8 mouse cellular contexts compared by ENCODE assay signal in the genomic region with DNA sequence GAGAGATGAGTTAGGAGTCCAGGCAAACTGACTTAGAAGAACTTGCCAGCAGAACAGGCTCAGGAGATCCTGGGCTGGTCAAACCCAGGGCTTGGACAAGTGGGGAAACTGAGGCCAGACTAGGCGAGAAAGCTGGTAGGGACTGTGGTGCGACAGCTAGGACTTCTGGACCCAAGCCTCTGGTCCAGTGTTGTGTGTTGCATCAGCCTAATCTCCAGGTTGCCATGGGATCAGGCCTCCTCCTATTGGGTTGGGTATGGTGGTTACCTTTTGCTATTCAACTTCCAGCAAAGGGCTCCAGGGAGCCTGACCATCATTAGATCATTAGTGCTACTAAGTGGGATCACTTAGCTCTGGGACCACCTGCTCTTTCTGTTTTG. TPM values are rescaled to one million over a fixed set of nuclear protein-coding genes. Genes with fewer than 3 reads are reported as not detected.
A peak's percentile ranks its signal among the peaks of the same experiment; 100 is the strongest.
DNase-seq lines count a peak whose midpoint lies in the region; ATAC-seq and TF ChIP-seq lines count a peak whose summit lies in the region.

No protein-coding gene starts in this region.

- no peak for TF ChIP-seq CTCF in G1E (IDR thresholded peaks at IDR 0.05; ENCODE audit: low read depth, low read length)
- TF ChIP-seq CTCF in thymus, adult 2 months (IDR thresholded peaks at IDR 0.05; ENCODE audit: borderline replicate concordance, control insufficient read depth, extremely low read depth, insufficient read depth, low read length, poor library complexity), result no peak

- no peaks in the 10 kb centered on the region for H3K9me3 ChIP-seq in heart, embryonic 12.5 days (replicated peaks)
- no peaks in the 10 kb centered on the region for H3K9me3 ChIP-seq in G1E (replicated peaks)
- no peaks in the 10 kb centered on the region for H3K9me3 ChIP-seq in forebrain, embryonic 14.5 days (replicated peaks; ENCODE audit: control insufficient read depth, low read length)
- no peaks in the 10 kb centered on the region for H3K9me3 ChIP-seq in liver, embryonic 16.5 days (replicated peaks; ENCODE audit: control insufficient read depth, low read length)

- DNase-seq in heart, postnatal 14 days, result no peak
- peak; percentile 40 for DNase-seq in G1E (ENCODE audit: low spot score)
- no peak for DNase-seq in forebrain, embryonic 14.5 days (ENCODE audit: low spot score)
- no peak for DNase-seq in cerebellum, adult 8-10 months
- DNase-seq in thymus, adult 2 months, result no peak

- H3K27ac ChIP-seq in heart, embryonic 12.5 days (ENCODE audit: poor library complexity, severe bottlenecking), result 0 out of 2 replicates have a peak overlapping the region, but pooled peaks have one; percentile 78
- H3K27ac ChIP-seq in forebrain, embryonic 14.5 days (ENCODE audit: low read depth, low read length), result no peak overlapping the region
- H3K27ac ChIP-seq in liver, embryonic 16.5 days (ENCODE audit: low read length), result peak overlapping the region; percentile 90
- no peak overlapping the region for H3K27ac ChIP-seq in thymus, adult 2 months (ENCODE audit: control insufficient read depth, insufficient read depth, low read length)

- peak overlapping the region; percentile 82 for H3K4me2 ChIP-seq in heart, embryonic 12.5 days
- peak overlapping the region; percentile 76 for H3K4me2 ChIP-seq in forebrain, embryonic 14.5 days (ENCODE audit: low read length)
- H3K4me2 ChIP-seq in liver, embryonic 16.5 days (ENCODE audit: low read depth, low read length), result peak overlapping the region; percentile 64

- H3K9ac ChIP-seq in heart, embryonic 12.5 days, result peak overlapping the region; percentile 90
- peak overlapping the region; percentile 93 for H3K9ac ChIP-seq in forebrain, embryonic 14.5 days (ENCODE audit: low read length)
- H3K9ac ChIP-seq in liver, embryonic 16.5 days (ENCODE audit: low read depth, low read length), result peak overlapping the region; percentile 99

- peak overlapping the region; percentile 77 for H3K4me3 ChIP-seq in heart, embryonic 12.5 days
- H3K4me3 ChIP-seq in G1E (ENCODE audit: low read depth, low read length), result peak overlapping the region; percentile 83
- H3K4me3 ChIP-seq in forebrain, embryonic 14.5 days (ENCODE audit: low read depth, low read length), result peak overlapping the region; percentile 69
- peak overlapping the region; percentile 98 for H3K4me3 ChIP-seq in liver, embryonic 16.5 days (ENCODE audit: low read depth, low read length)
- no peak overlapping the region for H3K4me3 ChIP-seq in thymus, adult 2 months (ENCODE audit: control insufficient read depth, insufficient read depth, low read length)

- no peaks in the 10 kb centered on the region for H3K36me3 ChIP-seq in heart, embryonic 12.5 days
- peaks cover 32% of the 10 kb centered on the region for H3K36me3 ChIP-seq in G1E (replicated peaks)
- H3K36me3 ChIP-seq in forebrain, embryonic 14.5 days (ENCODE audit: control insufficient read depth, insufficient read depth, low read length), result no peaks in the 10 kb centered on the region
- peaks cover 2% of the 10 kb centered on the region; the same call in 1 of the 2 replicates for H3K36me3 ChIP-seq in liver, embryonic 16.5 days (ENCODE audit: control insufficient read depth, insufficient read depth)
- H3K36me3 ChIP-seq in thymus, adult 2 months (ENCODE audit: control insufficient read depth, insufficient read depth, low read length), result no peaks in the 10 kb centered on the region

- no peak for TF ChIP-seq POLR2A in thymus, adult 2 months (IDR thresholded peaks at IDR 0.05; ENCODE audit: control insufficient read depth, extremely low read depth, insufficient read depth, low read length, poor library complexity)

- H3K4me1 ChIP-seq in heart, embryonic 12.5 days (replicated peaks), result peaks cover 51% of the 10 kb centered on the region
- peaks cover 78% of the 10 kb centered on the region for H3K4me1 ChIP-seq in G1E (ENCODE audit: insufficient read depth, low read depth, low read length)
- H3K4me1 ChIP-seq in forebrain, embryonic 14.5 days (ENCODE audit: control insufficient read depth, insufficient read depth, low read length), result peaks cover 7% of the 10 kb centered on the region
- peaks cover 51% of the 10 kb centered on the region for H3K4me1 ChIP-seq in liver, embryonic 16.5 days (ENCODE audit: control insufficient read depth, low read depth, low read length)
- H3K4me1 ChIP-seq in thymus, adult 2 months (replicated peaks; ENCODE audit: control insufficient read depth, insufficient read depth, low read length), result peaks cover 8% of the 10 kb centered on the region; the same call in 1 of the 2 replicates

- intact Hi-C loops in heart, postnatal 14 days (cut with DNase I), result no loop called here

- no peaks in the 10 kb centered on the region for H3K27me3 ChIP-seq in heart, embryonic 12.5 days (replicated peaks)
- H3K27me3 ChIP-seq in G1E (ENCODE audit: insufficient read depth, low read length), result no peaks in the 10 kb centered on the region
- no peaks in the 10 kb centered on the region for H3K27me3 ChIP-seq in forebrain, embryonic 14.5 days (replicated peaks; ENCODE audit: control insufficient read depth, insufficient read depth, low read length)
- no peaks in the 10 kb centered on the region for H3K27me3 ChIP-seq in liver, embryonic 16.5 days (ENCODE audit: control insufficient read depth, insufficient read depth, low read depth, low read length)
- peaks cover 3% of the 10 kb centered on the region; the same call in 1 of the 2 replicates for H3K27me3 ChIP-seq in thymus, adult 2 months (ENCODE audit: control insufficient read depth, insufficient read depth, low read length)

- WGBS in heart, embryonic 12.5 days, result 51% methylated on average over 2 of the region's 2 CpGs
- WGBS in forebrain, embryonic 14.5 days, result 48% methylated on average over 2 of the region's 2 CpGs
- 39% methylated on average over 2 of the region's 2 CpGs for WGBS in liver, embryonic 16.5 days (ENCODE audit: insufficient replicate concordance)
- WGBS in thymus, adult 2 months, result 100% methylated on average over 2 of the region's 2 CpGs

- ATAC-seq in heart, embryonic 12.5 days (ENCODE audit: insufficient number of reproducible peaks, low FRiP score), result 0 out of 2 replicates have a peak, but pooled peaks have one; percentile 27
- ATAC-seq in G1E (ENCODE audit: extremely low read depth, insufficient number of reproducible peaks, low FRiP score, poor library complexity, severe bottlenecking), result no peak
- ATAC-seq in forebrain, embryonic 14.5 days, result no peak
- peak; percentile 26 for ATAC-seq in liver, embryonic 16.5 days (ENCODE audit: low read depth)
- no peak for ATAC-seq in CD4-positive, CD25-positive, alpha-beta regulatory T cell, adult 4 months

RNA-seq across cellular contexts. Expression of gene Otub2, which starts 0.9 kb away (rescaled TPM):
- 17.7 and 18.4 TPM in 2 replicates for polyA plus RNA-seq in heart, embryonic 12.5 days (2016; fragmentation: Nextera tagmentation; extraction: Ambion mirVana)
- total RNA-seq in heart, postnatal 14 days (2021), result 1 to 10 TPM; 3.6 to 4.0 TPM
- total RNA-seq in G1E (2014; fragmentation: Nextera tagmentation), result 18.9 and 25.2 TPM in 2 replicates
- 15.2 and 18.1 TPM in 2 replicates for total RNA-seq in G1E (2017)
- polyA plus RNA-seq in G1E (2012), result 4.6 and 5.2 TPM in 2 replicates
- 20.8 and 23.4 TPM in 2 replicates for polyA plus RNA-seq in forebrain, embryonic 14.5 days (2014; fragmentation: Nextera tagmentation; extraction: Ambion mirVana)
- 29.4 and 31.4 TPM in 2 replicates for polyA plus RNA-seq in liver, embryonic 16.5 days (2015; fragmentation: Nextera tagmentation; extraction: Ambion mirVana)
- polyA plus RNA-seq in CD4-positive, CD25-positive, alpha-beta regulatory T cell, adult 4 months (2017; shearing (Covaris generic)), result 1 to 10 TPM; 1.4 to 1.5 TPM
- polyA plus RNA-seq in thymus, adult 2 months (2012; rRNA removed), result 1.4 and 2.0 TPM in 2 replicates

RNA-seq across cellular contexts. Expression of gene 9330161L09Rik, which starts 18.3 kb away (rescaled TPM):
- 0.39 and 0.46 TPM in 2 replicates for polyA plus RNA-seq in heart, embryonic 12.5 days (2016; fragmentation: Nextera tagmentation; extraction: Ambion mirVana)
- 1 to 10 TPM in 1 of 2 experiments, under 1 TPM in 1; 0.48 to 1.3 TPM for total RNA-seq in heart, postnatal 14 days (2021)
- total RNA-seq in G1E (2014; fragmentation: Nextera tagmentation) (6.9 and 8.1 TPM in 2 replicates), G1E (2017) (2.1 and 2.8 TPM in 2 replicates)
- 0.05 TPM in 1 of 2 replicates, not detected in the other for polyA plus RNA-seq in G1E (2012)
- polyA plus RNA-seq in forebrain, embryonic 14.5 days (2014; fragmentation: Nextera tagmentation; extraction: Ambion mirVana), result 1.2 and 1.3 TPM in 2 replicates
- 0.11 TPM in 1 of 2 replicates, not detected in the other for polyA plus RNA-seq in liver, embryonic 16.5 days (2015; fragmentation: Nextera tagmentation; extraction: Ambion mirVana)
- polyA plus RNA-seq in CD4-positive, CD25-positive, alpha-beta regulatory T cell, adult 4 months (2017; shearing (Covaris generic)), result under 1 TPM in 1 of 2 experiments, not detected in 1; 0.90 TPM
- 1.7 and 2.1 TPM in 2 replicates for polyA plus RNA-seq in thymus, adult 2 months (2012; rRNA removed)

RNA-seq across cellular contexts. Expression of gene Asb2, which starts 33.5 kb away (rescaled TPM):
- polyA plus RNA-seq in heart, embryonic 12.5 days (2016; fragmentation: Nextera tagmentation; extraction: Ambion mirVana), result 218 TPM in 2 replicates
- 100 to 1,000 TPM; 470 to 485 TPM for total RNA-seq in heart, postnatal 14 days (2021)
- total RNA-seq in G1E (2014; fragmentation: Nextera tagmentation) (not detected in 2 replicates), G1E (2017) (0.05 TPM in 1 of 2 replicates, not detected in the other)
- not detected in 2 replicates for polyA plus RNA-seq in G1E (2012)
- 0.69 and 1.0 TPM in 2 replicates for polyA plus RNA-seq in forebrain, embryonic 14.5 days (2014; fragmentation: Nextera tagmentation; extraction: Ambion mirVana)
- polyA plus RNA-seq in liver, embryonic 16.5 days (2015; fragmentation: Nextera tagmentation; extraction: Ambion mirVana), result 3.8 and 4.5 TPM in 2 replicates
- polyA plus RNA-seq in CD4-positive, CD25-positive, alpha-beta regulatory T cell, adult 4 months (2017; shearing (Covaris generic)), result 10 to 100 TPM; 25.2 to 31.4 TPM
- 31.8 and 64.7 TPM in 2 replicates for polyA plus RNA-seq in thymus, adult 2 months (2012; rRNA removed)

RNA-seq across cellular contexts. Expression of gene Ddx24, which starts 36.3 kb away (rescaled TPM):
- 72.3 and 78.7 TPM in 2 replicates for polyA plus RNA-seq in heart, embryonic 12.5 days (2016; fragmentation: Nextera tagmentation; extraction: Ambion mirVana)
- 10 to 100 TPM; 78.8 to 86.6 TPM for total RNA-seq in heart, postnatal 14 days (2021)
- total RNA-seq in G1E (2014; fragmentation: Nextera tagmentation) (243 and 249 TPM in 2 replicates), G1E (2017) (227 and 244 TPM in 2 replicates)
- polyA plus RNA-seq in G1E (2012), result 38.8 and 66.8 TPM in 2 replicates
- polyA plus RNA-seq in forebrain, embryonic 14.5 days (2014; fragmentation: Nextera tagmentation; extraction: Ambion mirVana), result 103 and 110 TPM in 2 replicates
- 33.8 and 40.9 TPM in 2 replicates for polyA plus RNA-seq in liver, embryonic 16.5 days (2015; fragmentation: Nextera tagmentation; extraction: Ambion mirVana)
- 100 to 1,000 TPM; 250 to 324 TPM for polyA plus RNA-seq in CD4-positive, CD25-positive, alpha-beta regulatory T cell, adult 4 months (2017; shearing (Covaris generic))
- 50.8 and 54.8 TPM in 2 replicates for polyA plus RNA-seq in thymus, adult 2 months (2012; rRNA removed)

RNA-seq across cellular contexts. Expression of gene Ifi27, which starts 44.7 kb away (rescaled TPM):
- 23.7 and 26.3 TPM in 2 replicates for polyA plus RNA-seq in heart, embryonic 12.5 days (2016; fragmentation: Nextera tagmentation; extraction: Ambion mirVana)
- 10 to 100 TPM; 49.7 to 84.1 TPM for total RNA-seq in heart, postnatal 14 days (2021)
- total RNA-seq in G1E (2014; fragmentation: Nextera tagmentation) (151 and 164 TPM in 2 replicates), G1E (2017) (335 and 374 TPM in 2 replicates)
- polyA plus RNA-seq in G1E (2012), result 16.9 and 22.2 TPM in 2 replicates
- polyA plus RNA-seq in forebrain, embryonic 14.5 days (2014; fragmentation: Nextera tagmentation; extraction: Ambion mirVana), result 7.1 and 9.4 TPM in 2 replicates
- polyA plus RNA-seq in liver, embryonic 16.5 days (2015; fragmentation: Nextera tagmentation; extraction: Ambion mirVana), result 16.2 and 20.8 TPM in 2 replicates
- polyA plus RNA-seq in CD4-positive, CD25-positive, alpha-beta regulatory T cell, adult 4 months (2017; shearing (Covaris generic)), result 100 to 1,000 TPM; 343 to 436 TPM
- 457 and 540 TPM in 2 replicates for polyA plus RNA-seq in thymus, adult 2 months (2012; rRNA removed)

Comparison
In these comparisons a context has a peak if more than half of its experiments do, and no peak if none do; other contexts are left out.
1. ATAC-seq: peak in heart, embryonic 12.5 days (single experiment) and liver, embryonic 16.5 days (single experiment); none in G1E (single experiment), forebrain, embryonic 14.5 days (single experiment) and CD4-positive, CD25-positive, alpha-beta regulatory T cell, adult 4 months (single experiment).
2. H3K27ac ChIP-seq: peak in heart, embryonic 12.5 days (single experiment) and liver, embryonic 16.5 days (single experiment); none in forebrain, embryonic 14.5 days (single experiment) and thymus, adult 2 months (single experiment).
3. Peak in every context shown above with its lines, with median percentiles within 50 percentile points of each other: H3K4me2 ChIP-seq and H3K9ac ChIP-seq.